Mouse (Mus musculus) natural killer cell, adult 2 months (primary cell): Measurements from ENCODE around the gene Map3k5.

Experiments used
- DNase-seq, 2 experiments: peaks; one replicate each; pipeline ENCODE4 v3.0.0; 2022; ENCODE audit warnings: low spot score in 2 of 2

Gene Map3k5

DNA sequence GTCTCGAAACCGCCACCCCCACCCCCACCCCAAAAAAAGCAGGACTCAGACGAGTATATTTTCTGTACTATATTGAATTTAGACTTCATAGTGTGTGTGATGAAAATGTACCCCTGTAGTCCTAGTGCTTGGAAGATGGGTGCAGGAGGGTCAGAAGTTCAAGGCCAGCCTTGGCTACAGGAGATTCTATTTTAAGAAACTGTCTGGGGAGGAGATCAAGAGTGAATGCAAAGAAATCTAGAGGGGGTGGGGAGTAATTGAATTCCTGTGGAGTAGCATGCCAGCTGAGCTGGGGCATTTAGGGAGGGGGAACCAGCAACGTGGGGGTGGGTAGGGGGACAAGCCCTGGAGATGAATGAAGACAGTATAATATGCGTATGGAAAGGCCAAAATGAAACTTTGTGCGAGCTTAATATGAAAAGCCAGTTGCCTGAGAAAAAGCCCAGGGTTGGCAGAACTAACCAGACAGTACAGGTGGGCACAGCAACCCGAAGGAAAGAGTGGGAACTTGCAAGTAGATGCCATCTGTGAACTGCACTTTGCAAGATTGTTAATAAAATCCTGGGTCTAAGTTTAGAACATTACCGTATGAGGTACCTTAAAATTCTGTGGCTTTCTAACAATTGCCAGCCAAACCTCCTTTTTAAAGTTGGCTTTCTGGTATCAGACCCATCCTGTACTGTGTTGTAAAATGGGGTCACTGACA lies 222.9 kb downstream of the Map3k5 start:
- no peak for DNase-seq

DNA sequence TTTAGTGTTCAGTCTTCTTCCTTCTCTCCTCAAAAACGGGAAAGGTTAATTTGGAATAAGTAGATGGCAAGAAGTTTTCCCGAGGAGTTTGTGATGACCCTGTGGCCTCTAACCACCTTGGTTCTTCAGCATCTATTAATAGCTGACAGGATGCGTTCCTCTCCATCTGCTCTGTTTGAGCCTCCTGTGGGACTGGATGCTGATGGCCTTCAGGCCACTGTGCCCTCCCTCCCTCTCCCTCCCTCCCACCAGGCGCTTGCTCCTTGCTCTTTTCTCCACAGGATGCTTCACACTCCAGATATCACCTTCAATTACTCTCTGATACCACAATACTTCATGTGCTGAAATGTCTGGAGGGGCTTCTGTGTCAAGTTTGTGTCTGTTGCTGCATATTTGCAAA lies 224.5 kb downstream of the Map3k5 start:
- no peak for DNase-seq

DNA sequence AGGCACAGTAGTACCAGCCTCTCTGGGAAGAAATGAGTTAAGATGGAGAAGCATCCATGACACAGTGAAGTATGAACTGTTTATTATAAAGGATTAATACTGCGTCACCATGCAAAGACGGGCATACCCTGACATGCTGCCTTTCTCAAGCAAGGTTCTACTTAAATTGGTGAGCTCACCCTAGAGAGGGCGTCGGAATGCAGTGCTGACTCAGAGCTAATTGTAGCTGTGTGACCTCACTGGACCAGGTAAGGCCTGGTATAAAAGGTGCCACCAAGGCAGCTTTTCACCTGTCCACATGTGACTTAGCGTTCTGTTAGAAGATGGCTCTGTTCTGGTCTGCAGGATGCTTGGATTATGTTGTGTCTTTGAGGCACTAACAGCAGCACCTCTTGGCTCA lies 225.0 kb downstream of the Map3k5 start:
- DNase-seq, result no peak

DNA sequence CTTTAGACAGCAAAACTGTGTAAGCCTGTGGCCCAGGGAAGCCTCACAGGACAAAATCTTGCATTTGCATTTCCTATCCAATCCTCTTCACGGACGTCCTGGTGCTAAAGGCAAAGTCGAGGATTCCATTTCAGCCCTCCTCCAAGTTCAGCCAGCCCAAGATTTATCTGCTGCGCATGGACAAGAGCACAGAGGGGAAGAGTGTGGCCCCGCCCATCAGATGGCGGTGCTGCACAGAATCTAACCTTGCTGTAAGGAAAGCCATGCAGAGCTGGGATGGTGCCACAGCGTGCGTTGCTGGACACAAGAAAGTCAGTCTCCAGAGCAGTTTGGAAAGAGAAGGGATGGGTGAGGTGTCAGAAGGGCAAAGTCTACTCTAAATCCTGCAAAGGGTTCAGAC lies 226.6 kb downstream of the Map3k5 start:
- no peak for DNase-seq

DNA sequence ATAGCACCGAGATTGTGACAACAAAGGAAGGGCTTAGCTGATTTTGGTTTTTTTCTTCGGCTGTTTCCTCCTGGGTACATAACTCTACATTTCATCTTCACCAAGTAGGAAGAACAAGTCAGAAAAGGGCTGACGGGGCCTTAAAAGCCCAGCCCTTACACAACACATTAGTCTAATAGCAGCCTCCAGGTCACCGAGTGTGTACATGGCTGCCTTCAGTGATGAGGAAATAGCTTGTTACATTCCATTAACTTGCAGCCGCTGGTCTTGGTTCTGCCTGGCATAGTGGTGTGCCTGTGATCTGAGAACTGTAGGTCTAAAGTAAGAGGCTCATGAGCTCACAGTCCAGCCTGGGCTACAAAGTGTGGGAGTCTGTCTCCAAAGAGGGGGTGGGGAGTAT lies 230.5 kb downstream of the Map3k5 start:
- DNase-seq, result no peak

DNA sequence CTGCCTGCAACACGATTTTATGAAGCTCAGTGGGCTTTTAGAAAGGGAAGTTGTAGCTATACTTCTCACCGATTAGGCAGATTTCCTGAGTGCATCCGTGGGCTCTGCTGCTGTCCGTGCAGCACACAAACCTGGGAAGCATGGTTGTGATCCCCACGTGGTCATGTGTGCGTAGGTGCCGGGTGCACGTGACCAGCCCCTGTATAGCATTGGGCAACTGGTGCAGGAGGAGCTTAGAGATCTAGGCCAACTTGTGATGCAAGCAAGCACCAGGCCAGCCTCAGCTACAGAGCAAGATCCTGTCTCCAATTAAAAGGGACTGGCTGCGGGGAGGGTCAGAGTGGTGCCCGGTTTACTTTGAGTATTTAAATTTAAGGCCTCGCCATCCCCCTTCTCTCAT lies 232.5 kb downstream of the Map3k5 start:
- DNase-seq, result no peak

DNA sequence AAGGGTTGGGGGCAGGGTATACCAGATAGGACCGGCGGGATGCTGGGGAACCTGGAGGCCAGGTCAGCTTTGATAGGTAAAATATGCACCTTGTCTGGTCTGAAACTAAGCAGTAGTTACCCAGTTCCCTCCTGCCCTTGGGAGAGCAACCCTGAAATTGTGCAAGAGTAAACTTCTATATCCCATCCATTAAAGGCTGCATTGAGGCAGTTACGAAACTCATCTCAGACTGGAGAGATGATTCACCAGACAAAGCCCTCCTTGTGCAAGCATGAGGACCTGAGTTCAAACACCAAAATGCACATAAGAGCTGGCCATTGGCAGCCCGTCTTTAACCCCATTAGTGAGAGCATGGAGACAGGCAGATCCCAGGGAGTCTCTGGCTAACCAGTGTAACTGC lies 233.2 kb downstream of the Map3k5 start:
- DNase-seq, result no peak

DNA sequence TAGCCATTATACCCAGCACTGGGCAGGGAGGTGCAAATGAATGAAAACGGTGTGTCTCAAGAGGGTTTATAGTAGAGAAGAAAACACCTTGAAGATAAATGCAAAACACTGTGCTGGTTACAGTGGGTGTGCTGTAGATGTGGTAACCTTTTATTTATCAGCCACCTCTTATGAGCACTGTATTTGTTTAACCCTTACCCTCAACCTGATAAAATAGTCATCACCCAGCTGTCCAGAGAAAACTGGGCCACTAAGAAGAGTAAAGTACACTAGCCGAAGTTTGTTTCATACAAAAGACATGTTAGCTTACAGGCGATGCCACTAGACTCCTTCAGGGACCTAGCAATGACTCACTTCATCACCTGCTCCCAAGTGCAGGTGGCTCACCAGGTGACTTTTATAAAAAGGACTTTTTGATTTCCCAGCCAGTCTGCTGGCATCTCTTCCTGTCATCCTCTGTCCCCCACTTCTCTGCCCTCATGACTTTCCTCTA lies 235.0 kb downstream of the Map3k5 start:
- no peak for DNase-seq

DNA sequence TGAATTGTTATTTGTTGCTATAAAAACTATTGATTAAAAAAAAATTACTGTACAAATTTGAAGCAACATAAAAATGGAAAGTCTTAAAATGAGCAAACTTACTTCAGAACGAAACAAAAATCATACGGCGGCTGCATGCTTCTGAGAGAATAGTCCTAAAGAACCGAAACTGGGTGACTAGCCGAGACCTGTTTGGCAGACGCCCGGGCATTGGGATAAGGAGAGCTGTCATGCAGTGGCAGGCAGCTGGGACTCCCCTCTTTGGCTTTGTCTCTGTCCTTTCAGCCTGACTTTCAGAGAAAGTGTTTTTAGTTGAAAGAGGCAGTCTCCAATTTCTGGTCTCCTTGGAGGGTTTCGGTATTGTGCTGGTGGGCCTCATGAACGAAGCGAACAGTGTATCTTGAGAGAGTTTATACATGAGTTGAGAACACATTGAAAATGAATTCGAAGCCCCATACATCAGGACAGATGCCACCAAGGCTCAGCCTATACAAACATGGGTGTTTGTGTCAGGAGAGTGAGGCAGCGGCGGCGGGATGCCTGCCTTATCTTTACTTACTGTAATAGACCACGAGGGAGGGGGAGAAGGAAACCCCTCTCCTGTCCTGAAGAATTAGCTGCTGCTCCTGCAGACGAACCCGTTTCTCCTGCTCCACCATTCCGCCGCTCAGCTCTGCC lies 235.8 kb downstream of the Map3k5 start:
- DNase-seq, result no peak

DNA sequence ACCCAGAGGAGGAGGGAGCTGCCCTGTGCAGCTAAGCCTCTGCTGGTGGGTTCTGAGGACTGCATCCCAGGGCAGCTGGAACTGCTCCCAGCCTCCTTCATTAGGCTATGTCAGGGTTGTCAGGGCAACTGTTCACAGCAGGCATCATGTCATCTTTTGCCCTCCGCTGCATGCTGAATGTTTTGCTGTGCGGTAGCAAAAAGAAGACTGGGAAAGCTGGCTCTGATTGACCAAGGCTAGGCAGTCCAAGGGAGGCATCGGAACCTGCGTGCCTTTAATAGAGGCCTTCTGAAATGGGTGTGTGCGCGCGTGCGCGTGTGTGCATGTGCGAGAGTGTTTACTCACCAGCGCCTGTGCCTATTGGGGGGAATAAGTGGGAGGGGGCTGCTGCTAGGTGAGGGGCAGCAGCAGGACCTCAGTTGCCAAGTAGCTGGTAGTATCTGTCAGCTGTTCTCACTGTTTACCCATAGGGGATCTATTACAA lies 236.4 kb downstream of the Map3k5 start:
- no peak for DNase-seq

DNA sequence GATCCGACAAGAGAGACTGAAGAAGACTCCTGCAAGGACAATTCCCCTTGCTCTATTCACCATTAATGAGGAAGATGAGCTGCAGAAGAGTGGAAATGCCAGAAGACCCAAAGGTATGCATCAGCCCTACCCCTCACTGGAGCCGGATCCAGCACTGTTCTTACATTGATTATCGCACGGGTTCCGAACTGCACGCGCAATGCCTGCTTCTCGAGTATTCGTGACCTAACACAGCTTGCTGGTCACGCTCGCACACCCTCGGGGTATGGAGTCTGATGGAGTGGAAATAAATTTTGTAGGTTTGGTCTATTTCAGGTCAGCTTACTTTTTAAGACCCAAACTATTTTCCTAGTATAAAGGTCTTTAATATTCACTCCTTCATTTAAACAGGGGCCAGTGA lies 236.9 kb downstream of the Map3k5 start:
- no peak for DNase-seq

DNA sequence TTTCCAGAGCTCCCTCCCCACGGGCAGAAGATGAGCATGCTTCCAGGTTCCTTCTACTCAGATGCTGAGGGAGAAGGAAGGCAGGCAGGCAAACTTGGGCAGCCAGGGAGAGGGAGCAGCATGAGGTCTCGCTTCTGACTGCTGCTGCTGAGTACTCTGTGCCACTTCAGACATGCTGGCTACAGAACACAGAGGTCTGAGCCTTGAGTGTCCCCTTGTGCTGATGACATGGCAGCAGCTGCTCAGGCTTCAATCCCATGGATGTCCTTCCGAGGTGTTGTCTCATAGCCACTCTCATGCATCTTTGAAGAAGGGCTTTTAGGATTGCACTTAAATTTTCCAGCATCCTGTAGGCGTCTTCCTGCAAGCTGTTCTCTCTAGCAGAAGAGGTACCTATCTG lies 237.5 kb downstream of the Map3k5 start:
- DNase-seq, result no peak

DNA sequence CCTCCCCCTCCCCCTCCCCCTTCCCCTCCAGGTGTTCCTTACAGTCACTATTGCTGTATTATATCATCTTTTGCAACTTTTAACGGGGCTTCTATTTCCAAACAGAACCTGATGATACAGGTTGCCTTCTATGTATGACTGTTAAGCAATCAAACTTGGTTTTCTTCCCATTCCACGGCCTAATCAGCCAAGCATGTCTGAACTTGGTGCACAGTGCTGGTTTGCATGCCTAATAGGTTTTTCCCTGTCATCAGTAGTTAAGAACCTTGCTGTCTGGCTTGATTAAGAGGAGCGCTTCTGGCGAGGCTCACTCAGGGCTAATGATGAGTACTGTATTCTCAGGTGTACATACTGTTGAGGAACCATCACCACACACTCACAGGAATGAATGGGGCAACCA lies 239.5 kb downstream of the Map3k5 start:
- no peak for DNase-seq

DNA sequence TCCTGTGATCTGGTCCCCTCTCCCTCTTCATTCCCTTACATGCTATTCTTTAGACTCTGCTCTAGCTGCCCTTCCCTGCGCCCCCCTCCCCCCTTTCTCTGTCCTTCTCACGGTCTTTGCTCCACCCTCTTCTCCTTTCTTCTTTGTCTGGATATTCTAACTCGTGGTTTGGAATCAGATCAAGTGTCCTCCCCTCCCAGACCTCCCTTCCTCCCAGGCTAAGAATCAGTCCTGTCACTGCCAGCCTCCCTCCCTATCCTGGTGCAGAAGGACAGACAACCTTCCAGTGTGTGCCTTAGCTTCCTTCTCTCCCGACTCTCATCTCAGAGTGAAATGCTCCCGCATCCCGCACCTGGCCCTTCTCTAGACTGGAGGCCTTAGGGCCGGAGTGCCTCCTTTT lies 241.8 kb downstream of the Map3k5 start:
- DNase-seq, result no peak

DNA sequence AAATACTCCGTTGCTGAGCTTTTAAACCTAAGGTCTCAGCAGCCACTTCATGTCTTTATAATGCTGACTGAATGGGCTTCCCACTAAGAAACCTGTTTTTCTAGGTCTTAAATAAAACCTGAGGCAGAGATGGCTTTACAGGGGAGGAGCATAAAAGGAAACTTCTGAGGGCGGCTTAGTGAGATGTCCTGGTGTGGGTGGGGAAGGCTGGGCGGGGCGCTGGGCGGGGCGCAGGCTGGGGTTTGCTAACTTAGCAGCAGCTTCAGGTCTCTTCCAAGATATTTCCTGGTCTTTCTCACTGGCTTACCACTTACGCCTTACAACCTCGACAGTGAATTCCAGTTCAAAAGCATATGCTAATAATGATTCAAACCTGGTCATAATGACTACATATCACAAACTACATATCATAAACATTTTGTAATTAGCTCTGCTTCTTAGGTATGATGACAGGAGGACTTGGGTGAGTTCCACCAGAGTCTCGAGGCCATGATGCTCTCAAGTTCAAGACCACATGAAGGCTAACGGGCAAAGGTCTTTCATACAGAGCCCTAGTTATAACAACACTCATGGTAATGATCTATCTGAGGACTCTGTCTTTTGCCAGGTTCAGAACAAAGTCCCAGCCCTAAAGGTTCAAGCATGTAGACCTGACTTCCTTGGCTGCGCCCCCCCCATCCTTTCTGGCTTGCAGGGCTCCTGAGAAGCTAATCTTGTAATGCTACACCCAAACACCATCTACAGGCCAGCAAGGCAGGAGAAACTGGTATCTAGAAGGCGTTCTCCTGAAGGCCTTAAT lies 244.7 kb downstream of the Map3k5 start:
- DNase-seq, result no peak

DNA sequence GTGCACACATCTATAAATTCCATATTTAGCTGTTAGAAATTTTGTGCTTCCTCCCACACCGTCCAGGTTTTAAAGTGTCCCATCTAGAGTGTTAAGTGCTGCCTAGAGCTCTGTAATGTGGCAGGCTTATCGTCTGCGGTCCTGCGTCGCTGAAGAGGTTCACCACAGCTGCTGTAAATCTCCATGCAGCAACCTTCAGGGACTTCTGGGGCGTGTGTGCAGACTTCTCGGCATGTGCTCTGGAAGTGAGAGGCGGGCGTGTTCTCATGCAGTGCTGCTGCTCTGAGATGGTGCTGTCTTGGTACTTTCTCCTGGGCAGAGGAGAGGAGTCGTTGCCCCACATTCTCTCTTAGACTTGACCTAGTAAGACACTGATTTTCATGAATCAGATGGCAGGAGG lies 246.9 kb downstream of the Map3k5 start:
- no peak for DNase-seq

DNA sequence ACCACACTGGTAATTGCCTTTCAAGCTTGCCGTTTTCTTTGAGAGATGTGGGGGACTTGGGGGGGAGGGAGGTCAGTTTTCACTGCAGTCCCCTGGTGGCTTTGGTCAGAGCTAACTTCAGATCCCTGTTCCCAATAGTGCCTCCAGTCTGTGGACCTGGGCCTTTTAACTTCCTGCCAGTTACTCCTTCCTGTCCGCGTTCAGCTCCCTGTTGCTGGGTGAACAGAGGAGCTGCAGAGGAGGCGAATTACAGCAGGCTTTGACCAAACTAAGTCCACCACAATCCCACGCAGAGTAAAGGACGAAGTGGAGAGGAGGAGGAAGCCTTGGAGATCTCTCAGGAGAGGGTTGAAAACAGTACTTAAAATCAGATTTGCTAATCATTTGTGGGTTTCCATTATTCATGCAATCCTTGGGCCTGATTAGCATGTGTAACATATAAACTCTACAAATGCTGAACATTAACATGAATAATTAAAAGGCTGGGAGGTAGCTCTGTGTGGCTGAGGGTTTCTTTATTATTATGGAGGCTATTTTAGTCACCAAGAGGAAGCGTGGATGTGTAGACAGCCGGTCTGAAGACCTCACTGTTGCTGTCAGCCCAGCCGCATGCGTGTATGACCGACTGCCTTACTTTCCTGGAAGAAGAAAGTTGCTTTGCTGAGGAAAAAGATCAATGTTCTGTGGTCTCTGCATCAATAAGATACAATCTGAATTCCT lies 247.6 kb downstream of the Map3k5 start:
- DNase-seq, result no peak

DNA sequence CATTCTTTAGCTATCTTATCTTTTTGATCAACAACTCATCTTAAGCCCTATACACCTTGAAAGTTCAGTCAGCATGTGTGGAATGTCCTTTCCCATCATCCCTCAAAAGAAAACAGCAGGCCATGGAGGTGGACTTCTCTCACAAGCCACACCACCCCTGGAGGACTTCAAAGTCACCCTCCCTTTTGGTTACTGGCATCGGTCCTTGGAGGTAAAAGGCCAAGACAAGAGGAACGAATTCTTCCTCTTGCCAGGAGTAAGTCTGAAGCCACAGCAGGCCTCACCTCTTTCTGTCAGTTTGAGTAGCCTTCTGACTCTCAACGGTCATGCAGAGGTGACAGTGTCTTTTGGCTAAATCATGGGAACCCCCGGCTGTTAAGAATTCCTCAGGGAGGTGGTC lies 250.1 kb downstream of the Map3k5 start:
- no peak for DNase-seq

DNA sequence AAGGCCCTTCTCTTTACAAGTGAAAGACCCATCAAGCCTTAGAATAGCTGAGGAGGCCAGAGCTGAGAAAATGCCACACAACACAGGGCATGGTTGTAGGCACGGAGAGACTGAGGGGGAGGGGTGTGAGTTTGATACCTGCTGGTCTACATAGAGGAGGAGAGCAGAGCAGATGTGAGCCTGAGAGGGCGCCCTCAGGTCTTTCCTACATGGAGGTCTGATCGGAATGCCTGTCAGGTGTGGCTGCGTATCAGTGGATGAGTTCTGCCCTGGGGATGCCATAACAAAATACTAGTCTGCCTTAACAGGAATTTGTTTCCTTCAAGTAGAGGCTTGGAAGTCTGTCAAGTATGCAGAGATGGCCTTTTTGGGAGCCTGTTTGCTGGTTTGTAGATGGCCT lies 251.0 kb downstream of the Map3k5 start:
- DNase-seq, result no peak

DNA sequence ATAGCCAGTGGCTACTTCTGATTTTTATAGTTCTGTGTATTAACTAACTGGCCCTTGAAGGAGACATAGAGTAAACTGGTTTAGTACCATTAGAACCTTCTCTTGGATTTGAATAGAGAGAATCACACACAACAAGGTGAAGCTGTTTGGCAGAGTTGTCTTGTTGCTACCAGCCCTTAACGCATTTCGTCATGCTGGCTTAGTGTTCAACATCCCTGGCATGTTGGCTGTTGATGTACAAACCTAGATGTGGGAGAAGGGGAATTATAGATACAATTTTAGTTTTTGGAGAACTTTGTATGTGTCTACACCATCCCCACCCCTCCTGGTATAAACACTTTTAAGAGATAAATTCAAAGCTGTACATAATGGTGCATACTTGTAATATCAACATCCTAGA lies 251.5 kb downstream of the Map3k5 start:
- no peak for DNase-seq

DNA sequence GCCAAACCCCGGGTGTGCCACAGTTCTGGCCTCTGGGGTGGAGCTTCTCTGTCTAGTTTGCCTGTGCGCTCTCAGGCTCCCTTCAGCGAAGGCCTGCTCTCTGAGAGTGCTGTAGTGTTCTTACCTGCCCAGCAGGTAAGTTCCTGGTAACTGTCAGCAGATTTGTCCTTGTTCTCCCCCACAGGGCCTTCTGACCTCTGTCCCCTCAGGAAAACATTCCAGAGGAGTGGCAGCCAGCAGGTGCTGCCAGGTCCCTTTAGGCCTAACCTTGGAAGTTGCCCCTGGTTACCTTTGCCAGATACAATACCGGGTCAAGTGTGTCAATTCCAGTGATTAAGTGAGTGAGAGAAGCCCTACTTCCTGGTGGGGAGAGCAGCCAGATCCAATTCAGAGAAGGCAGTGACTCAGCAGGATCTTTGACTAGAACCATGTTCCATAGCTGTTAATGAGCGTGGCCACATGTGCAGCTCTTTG lies 252.6 kb downstream of the Map3k5 start:
- DNase-seq, result no peak
